Mouse (Mus musculus): ENCODE data around the gene Gpr37l1. TPM values are rescaled to one million over a fixed set of nuclear protein-coding genes. Genes with fewer than 3 reads are reported as not detected.

The Gpr37l1 gene
- polyA plus RNA-seq, 2 experiments, result 0.13 TPM; not detected in 1

- Histone ChIP-seq H3K4me1 (ENCODE audit: control insufficient read depth, insufficient read depth, low read length) (no peaks in the 10 kb centered on the region), H3K9ac (ENCODE audit: low read depth, low read length, severe bottlenecking) (no peak overlapping the region), H3K27ac (replicated peaks; ENCODE audit: low read depth, low read length) (no peak overlapping the region), H3K36me3 (ENCODE audit: control insufficient read depth, insufficient read depth, low read length) (no peaks in the 10 kb centered on the region), H3K4me3 (replicated peaks; ENCODE audit: low read length) (no peak overlapping the region), H3K9me3 (ENCODE audit: control insufficient read depth, low read length) (no peaks in the 10 kb centered on the region), H3K4me2 (replicated peaks; ENCODE audit: low read depth, low read length, severe bottlenecking) (no peak overlapping the region), H3K27me3 (ENCODE audit: control insufficient read depth, insufficient read depth, low read length) (no peaks in the 10 kb centered on the region)
- DNase-seq (ENCODE audit: low spot score), result no peak
- TF ChIP-seq POLR2A (IDR thresholded peaks at IDR 0.05; ENCODE audit: borderline replicate concordance, extremely low read depth, insufficient read depth, insufficient read length), result no peak
- WGBS, result 82% methylated on average over 2 of the region's 2 CpGs
- ATAC-seq (ENCODE audit: low FRiP score, low read depth), result no peak
Observed at GRCm38 (mm10) chr1:135139906-135140305, 27.6 kb downstream of the Gpr37l1 start.

- Histone ChIP-seq H3K4me1 (ENCODE audit: control insufficient read depth, insufficient read depth, low read length) (peaks cover under 1% of the 10 kb centered on the region), H3K4me2 (replicated peaks; ENCODE audit: low read depth, low read length, severe bottlenecking) (no peak overlapping the region), H3K9ac (ENCODE audit: low read depth, low read length, severe bottlenecking) (no peak overlapping the region), H3K27me3 (ENCODE audit: control insufficient read depth, insufficient read depth, low read length) (no peaks in the 10 kb centered on the region), H3K9me3 (ENCODE audit: control insufficient read depth, low read length) (no peaks in the 10 kb centered on the region), H3K36me3 (ENCODE audit: control insufficient read depth, insufficient read depth, low read length) (no peaks in the 10 kb centered on the region), H3K4me3 (replicated peaks; ENCODE audit: low read length) (no peak overlapping the region), H3K27ac (replicated peaks; ENCODE audit: low read depth, low read length) (no peak overlapping the region)
- peak; percentile 30; the same call in 1 of the 2 replicates for ATAC-seq (ENCODE audit: low FRiP score, low read depth)
- DNase-seq (ENCODE audit: low spot score), result peak; percentile 61
- 9% methylated on average over 1 of the region's 1 CpGs for WGBS
- no peak for TF ChIP-seq POLR2A (IDR thresholded peaks at IDR 0.05; ENCODE audit: borderline replicate concordance, extremely low read depth, insufficient read depth, insufficient read length)
Observed at GRCm38 (mm10) chr1:135136500-135136899, 31.0 kb downstream of the Gpr37l1 start.

- DNase-seq (ENCODE audit: low spot score) (no peak), ATAC-seq (ENCODE audit: low FRiP score, low read depth) (no peak)
- H3K9ac ChIP-seq (ENCODE audit: low read depth, low read length, severe bottlenecking), result no peak overlapping the region
- H3K4me2 ChIP-seq (replicated peaks; ENCODE audit: low read depth, low read length, severe bottlenecking), result no peak overlapping the region
- no peaks in the 10 kb centered on the region for H3K27me3 ChIP-seq (ENCODE audit: control insufficient read depth, insufficient read depth, low read length)
- no peak overlapping the region for H3K4me3 ChIP-seq (replicated peaks; ENCODE audit: low read length)
- no peaks in the 10 kb centered on the region for H3K36me3 ChIP-seq (ENCODE audit: control insufficient read depth, insufficient read depth, low read length)
- no peak overlapping the region for H3K27ac ChIP-seq (replicated peaks; ENCODE audit: low read depth, low read length)
- WGBS, result 87% methylated on average over 8 of the region's 8 CpGs
- TF ChIP-seq POLR2A (IDR thresholded peaks at IDR 0.05; ENCODE audit: borderline replicate concordance, extremely low read depth, insufficient read depth, insufficient read length), result no peak
- peaks cover 9% of the 10 kb centered on the region for H3K4me1 ChIP-seq (ENCODE audit: control insufficient read depth, insufficient read depth, low read length)
- H3K9me3 ChIP-seq (ENCODE audit: control insufficient read depth, low read length), result no peaks in the 10 kb centered on the region
Observed at GRCm38 (mm10) chr1:135135111-135135787, 32.2 kb downstream of the Gpr37l1 start.

- H3K27me3 ChIP-seq (ENCODE audit: control insufficient read depth, insufficient read depth, low read length), result no peaks in the 10 kb centered on the region
- DNase-seq (ENCODE audit: low spot score) (no peak), ATAC-seq (ENCODE audit: low FRiP score, low read depth) (no peak)
- no peak overlapping the region for H3K4me2 ChIP-seq (replicated peaks; ENCODE audit: low read depth, low read length, severe bottlenecking)
- no peak overlapping the region for H3K9ac ChIP-seq (ENCODE audit: low read depth, low read length, severe bottlenecking)
- WGBS, result 81% methylated on average over 10 of the region's 10 CpGs
- no peak overlapping the region for H3K4me3 ChIP-seq (replicated peaks; ENCODE audit: low read length)
- H3K4me1 ChIP-seq (ENCODE audit: control insufficient read depth, insufficient read depth, low read length), result peaks cover 9% of the 10 kb centered on the region
- H3K36me3 ChIP-seq (ENCODE audit: control insufficient read depth, insufficient read depth, low read length), result no peaks in the 10 kb centered on the region
- H3K9me3 ChIP-seq (ENCODE audit: control insufficient read depth, low read length), result no peaks in the 10 kb centered on the region
- no peak overlapping the region for H3K27ac ChIP-seq (replicated peaks; ENCODE audit: low read depth, low read length)
- TF ChIP-seq POLR2A (IDR thresholded peaks at IDR 0.05; ENCODE audit: borderline replicate concordance, extremely low read depth, insufficient read depth, insufficient read length), result no peak
Observed at GRCm38 (mm10) chr1:135133678-135134435, 33.6 kb downstream of the Gpr37l1 start.

- Histone ChIP-seq H3K27me3 (ENCODE audit: control insufficient read depth, insufficient read depth, low read length) (no peaks in the 10 kb centered on the region), H3K4me2 (replicated peaks; ENCODE audit: low read depth, low read length, severe bottlenecking) (no peak overlapping the region), H3K4me1 (ENCODE audit: control insufficient read depth, insufficient read depth, low read length) (peaks cover 11% of the 10 kb centered on the region), H3K9ac (ENCODE audit: low read depth, low read length, severe bottlenecking) (no peak overlapping the region), H3K36me3 (ENCODE audit: control insufficient read depth, insufficient read depth, low read length) (no peaks in the 10 kb centered on the region), H3K9me3 (ENCODE audit: control insufficient read depth, low read length) (no peaks in the 10 kb centered on the region), H3K4me3 (replicated peaks; ENCODE audit: low read length) (no peak overlapping the region), H3K27ac (replicated peaks; ENCODE audit: low read depth, low read length) (no peak overlapping the region)
- no peak for ATAC-seq (ENCODE audit: low FRiP score, low read depth)
- no peak for TF ChIP-seq POLR2A (IDR thresholded peaks at IDR 0.05; ENCODE audit: borderline replicate concordance, extremely low read depth, insufficient read depth, insufficient read length)
- WGBS, result 78% methylated on average over 9 of the region's 9 CpGs
- no peak for DNase-seq (ENCODE audit: low spot score)
Observed at GRCm38 (mm10) chr1:135132893-135133369, 34.5 kb downstream of the Gpr37l1 start.

Measured in limb, embryonic 14.5 days (tissue).